Mouse (Mus musculus): ENCODE data around the gene Clca2. TPM values are rescaled to one million over a fixed set of nuclear protein-coding genes. Genes with fewer than 3 reads are reported as not detected.
A peak's percentile ranks its signal among the peaks of the same experiment; 100 is the strongest.
"Not testable (repeated sequence)": the region's sequence is repeated elsewhere in the genome, so short reads cannot be mapped to it uniquely, and the experiment has no call there.

Gene Clca2
- polyA plus RNA-seq, 1 experiment from 2014 or later, result 0.11 TPM

DNA sequence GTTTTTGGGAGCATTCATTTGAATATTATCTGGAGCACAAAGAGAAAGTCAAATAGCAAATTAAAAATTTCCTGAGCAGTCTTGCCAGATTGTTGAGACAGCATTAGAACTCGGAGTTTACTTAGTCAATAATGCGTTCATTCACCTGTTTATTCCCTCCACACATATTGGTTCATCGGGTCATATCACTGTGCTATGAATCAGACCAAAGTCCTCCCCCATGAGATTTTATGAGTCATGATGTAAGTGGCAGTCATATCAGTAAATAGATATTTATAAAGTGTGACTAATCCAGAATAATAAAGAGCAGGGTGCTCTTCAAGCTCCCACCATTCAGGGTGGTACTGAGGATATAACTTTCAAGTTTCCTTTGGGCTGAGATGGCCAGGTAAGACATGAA, 26.9 kb downstream of the Clca2 start:
- Histone ChIP-seq H3K4me1 (no peaks in the 10 kb centered on the region), H3K27me3 (ENCODE audit: low read depth, poor library complexity, severe bottlenecking) (no peaks in the 10 kb centered on the region), H3K36me3 (no peaks in the 10 kb centered on the region), H3K4me3 (no peak overlapping the region), H3K9me3 (replicated peaks) (no peaks in the 10 kb centered on the region), H3K27ac (replicated peaks) (no peak overlapping the region)
- no peak for DNase-seq (ENCODE audit: low spot score)
- 92% methylated on average over 3 of the region's 3 CpGs for WGBS

DNA sequence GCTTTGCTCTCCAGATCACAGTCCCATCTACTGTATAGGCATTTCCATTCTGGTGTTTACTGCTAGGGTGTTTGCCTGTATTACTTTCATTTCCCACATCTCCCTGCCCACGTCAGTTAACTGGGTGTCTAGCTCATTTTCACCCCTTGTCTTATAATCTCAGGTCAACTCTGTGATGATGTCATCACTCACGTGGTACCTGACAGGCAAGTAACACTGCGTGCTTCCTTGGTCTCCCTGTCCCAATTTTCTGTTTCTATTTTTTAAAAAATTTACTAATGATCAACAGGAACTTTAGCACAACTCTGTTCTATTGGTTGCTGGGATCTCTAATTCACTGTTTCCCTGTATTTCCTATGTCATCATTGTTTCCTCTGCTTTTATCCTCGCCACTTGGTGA, 30.3 kb downstream of the Clca2 start:
- H3K36me3 ChIP-seq, result no peaks in the 10 kb centered on the region
- no peaks in the 10 kb centered on the region for H3K9me3 ChIP-seq (replicated peaks)
- no peak for DNase-seq (ENCODE audit: low spot score)
- 81% methylated on average over 4 of the region's 4 CpGs for WGBS
- no peaks in the 10 kb centered on the region for H3K4me1 ChIP-seq
- no peak overlapping the region for H3K4me3 ChIP-seq
- no peaks in the 10 kb centered on the region for H3K27me3 ChIP-seq (ENCODE audit: low read depth, poor library complexity, severe bottlenecking)
- no peak overlapping the region for H3K27ac ChIP-seq (replicated peaks)

DNA sequence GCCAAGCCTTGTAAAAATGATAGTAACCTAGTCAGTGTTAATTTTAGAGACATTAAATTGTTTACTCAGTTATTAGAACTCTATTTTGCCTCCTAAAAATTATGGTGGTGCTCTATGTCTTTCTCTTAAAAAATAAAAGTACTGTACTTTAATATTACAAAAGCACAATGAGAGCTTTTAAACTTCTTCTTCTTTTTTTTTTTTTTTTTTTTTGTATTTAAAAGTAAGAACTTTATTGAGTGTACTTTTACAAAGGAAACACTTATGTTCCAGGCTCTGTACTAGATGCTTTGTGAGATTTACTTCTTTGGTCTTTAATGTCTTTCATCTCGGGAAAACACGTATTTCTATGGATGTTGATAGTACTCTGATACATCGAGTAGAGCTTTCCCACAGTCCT, 44.1 kb downstream of the Clca2 start:
- not testable (repeated sequence) for H3K36me3 ChIP-seq; H3K27ac ChIP-seq (replicated peaks); H3K9me3 ChIP-seq (replicated peaks); DNase-seq (ENCODE audit: low spot score); H3K4me3 ChIP-seq; H3K4me1 ChIP-seq; H3K27me3 ChIP-seq (ENCODE audit: low read depth, poor library complexity, severe bottlenecking)
- WGBS, result 93% methylated on average over 3 of the region's 3 CpGs

DNA sequence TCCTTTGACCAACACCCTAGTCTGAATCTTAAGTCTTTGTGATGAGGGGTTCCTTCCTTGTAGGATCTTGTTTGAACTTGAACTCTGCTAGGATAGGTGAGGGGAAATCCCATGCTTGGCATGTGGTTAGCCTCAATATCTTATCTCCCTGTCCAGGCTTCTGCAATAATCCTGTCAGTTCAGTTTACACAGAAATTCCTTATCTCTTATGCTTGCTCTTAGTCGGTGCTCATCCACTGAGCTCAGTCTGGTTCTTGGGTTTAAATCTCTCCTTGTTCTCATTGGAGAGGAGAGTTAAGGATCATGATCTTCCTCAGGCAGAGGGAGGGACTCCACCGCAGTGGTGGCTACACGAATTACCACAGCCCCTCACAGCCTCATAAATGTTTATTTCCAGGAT, 49.4 kb downstream of the Clca2 start:
- 83% methylated on average over 3 of the region's 3 CpGs for WGBS
- Histone ChIP-seq H3K27ac (replicated peaks) (no peak overlapping the region), H3K36me3 (no peaks in the 10 kb centered on the region), H3K9me3 (replicated peaks) (no peaks in the 10 kb centered on the region), H3K4me3 (no peak overlapping the region), H3K27me3 (ENCODE audit: low read depth, poor library complexity, severe bottlenecking) (no peaks in the 10 kb centered on the region), H3K4me1 (no peaks in the 10 kb centered on the region)
- no peak for DNase-seq (ENCODE audit: low spot score)

DNA sequence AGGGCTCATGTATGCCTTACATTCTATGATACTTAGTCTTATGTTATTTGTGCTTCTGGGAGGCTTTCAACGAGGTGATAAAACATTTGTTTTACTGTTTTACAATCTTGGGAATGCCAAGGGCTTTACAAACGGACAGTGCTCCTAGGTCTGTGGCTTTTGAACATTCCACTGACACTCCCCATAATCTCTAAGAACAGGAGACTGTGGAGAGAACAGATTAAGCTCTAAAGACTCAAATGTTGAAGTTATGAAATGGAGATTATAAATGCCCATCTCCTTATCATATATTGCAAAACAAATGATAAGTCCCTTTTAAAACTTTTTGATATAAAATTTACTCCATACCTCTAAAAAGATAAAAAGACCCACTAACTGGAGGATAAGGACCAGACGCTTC, 60.4 kb downstream of the Clca2 start:
- no peak for DNase-seq (ENCODE audit: low spot score)
- Histone ChIP-seq H3K27ac (replicated peaks) (no peak overlapping the region), H3K36me3 (no peaks in the 10 kb centered on the region), H3K4me3 (no peak overlapping the region), H3K27me3 (ENCODE audit: low read depth, poor library complexity, severe bottlenecking) (no peaks in the 10 kb centered on the region), H3K4me1 (no peaks in the 10 kb centered on the region), H3K9me3 (replicated peaks) (no peaks in the 10 kb centered on the region)
- 84% methylated on average over 3 of the region's 3 CpGs for WGBS

DNA sequence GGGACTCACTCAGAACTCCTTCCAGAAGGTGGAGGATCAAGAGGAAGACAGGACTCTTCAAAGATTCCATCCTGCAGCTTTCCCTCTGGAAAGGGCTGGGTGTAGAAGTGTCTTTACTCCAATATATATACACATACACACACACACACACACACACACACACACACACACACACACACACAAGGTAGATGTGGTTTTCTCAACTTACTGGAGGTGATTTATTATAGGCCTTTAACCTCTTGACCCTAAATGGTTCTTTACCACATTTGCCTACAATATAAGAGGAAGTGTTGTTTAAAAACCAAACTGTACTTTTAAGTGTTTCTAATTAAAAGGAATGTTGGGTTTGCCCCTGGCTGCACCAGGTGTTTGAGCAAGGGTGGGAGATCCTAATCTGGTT, 66.6 kb downstream of the Clca2 start, which contains the start of gene Clca1:
Gene Clca1, minus strand, starts transcription at position 101 of the 400 bp plus-strand sequence.
- Histone ChIP-seq H3K4me1 (no peaks in the 10 kb centered on the region), H3K27ac (replicated peaks) (no peak within 1 kb of the TSS), H3K9me3 (replicated peaks) (no peaks in the 10 kb centered on the region), H3K27me3 (ENCODE audit: low read depth, poor library complexity, severe bottlenecking) (no peaks in the 10 kb centered on the region), H3K4me3 (no peak within 1 kb of the TSS), H3K36me3 (no peaks in the 10 kb centered on the region)
- DNase-seq (ENCODE audit: low spot score), result no peak

DNA sequence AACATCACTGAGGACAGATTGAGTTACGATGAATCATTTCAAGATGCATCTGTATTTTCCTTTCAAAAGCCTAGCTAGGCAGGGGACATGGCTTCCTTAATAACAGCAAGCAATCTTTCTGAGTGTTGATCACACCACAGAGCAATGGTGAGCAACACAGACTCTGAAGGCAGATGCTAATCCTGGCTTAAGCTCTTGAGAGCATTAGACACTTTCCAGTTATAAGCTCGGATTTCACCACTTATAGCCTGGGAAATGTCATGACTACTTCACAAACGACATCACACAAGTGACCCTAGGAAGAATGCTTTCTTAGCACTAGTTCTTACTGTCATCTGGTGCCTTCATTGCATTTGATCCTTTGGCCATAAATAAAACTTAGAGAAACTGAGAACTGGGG, 71.2 kb downstream of the Clca2 start:
- WGBS, result 65% methylated on average over 3 of the region's 3 CpGs
- no peaks in the 10 kb centered on the region for H3K27me3 ChIP-seq (ENCODE audit: low read depth, poor library complexity, severe bottlenecking)

DNA sequence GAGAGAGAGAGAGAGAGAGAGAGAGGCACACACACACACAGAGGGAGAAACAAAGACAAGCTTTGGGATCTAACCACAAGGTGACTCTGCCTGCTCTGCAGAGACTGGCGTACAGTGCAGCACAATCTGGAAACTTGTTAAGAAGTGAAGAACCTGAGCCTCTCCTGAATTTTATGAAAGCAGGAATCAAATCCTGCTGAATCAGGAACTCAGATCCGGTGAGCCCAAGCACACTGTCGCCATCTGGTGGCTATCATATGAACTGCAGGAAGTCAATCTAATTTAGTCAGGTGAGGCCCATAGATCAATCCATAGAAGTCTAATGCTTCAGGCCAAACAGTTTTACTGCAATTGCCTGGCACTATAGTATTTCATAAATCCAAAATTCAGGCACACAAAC, 72.5 kb downstream of the Clca2 start:
- no peak overlapping the region for H3K27ac ChIP-seq (replicated peaks)
- no peaks in the 10 kb centered on the region for H3K36me3 ChIP-seq
- H3K4me3 ChIP-seq, result no peak overlapping the region
- no peaks in the 10 kb centered on the region for H3K4me1 ChIP-seq
- WGBS, result 30% methylated on average over 3 of the region's 3 CpGs
- H3K9me3 ChIP-seq (replicated peaks), result no peaks in the 10 kb centered on the region
- H3K27me3 ChIP-seq (ENCODE audit: low read depth, poor library complexity, severe bottlenecking), result no peaks in the 10 kb centered on the region
- peak; percentile 32 for DNase-seq (ENCODE audit: low spot score)

More for the DNA sequence above, 71.2 kb downstream of the Clca2 start:
- H3K36me3 ChIP-seq, result no peaks in the 10 kb centered on the region
- H3K27ac ChIP-seq (replicated peaks), result no peak overlapping the region
- H3K4me1 ChIP-seq, result no peaks in the 10 kb centered on the region
- no peak overlapping the region for H3K4me3 ChIP-seq
- no peak for DNase-seq (ENCODE audit: low spot score)
- no peaks in the 10 kb centered on the region for H3K9me3 ChIP-seq (replicated peaks)

Other genes with a start within 250 kb of the Clca2 start
- not detected in 2 replicates for gene Clca4b, start 166.9 kb downstream of the Clca2 start, polyA plus RNA-seq (2016; fragmentation: Nextera tagmentation; extraction: Ambion mirVana)
- not detected in 2 replicates for gene Clca4a, start 124.4 kb downstream of the Clca2 start, polyA plus RNA-seq (2016; fragmentation: Nextera tagmentation; extraction: Ambion mirVana)
- gene Clca1, start 66.7 kb downstream of the Clca2 start, polyA plus RNA-seq (2016; fragmentation: Nextera tagmentation; extraction: Ambion mirVana), result not detected in 2 replicates
- gene Odf2l, start 19.1 kb upstream of the Clca2 start, polyA plus RNA-seq (2016; fragmentation: Nextera tagmentation; extraction: Ambion mirVana), result 21.6 and 23.4 TPM in 2 replicates
- 0.75 and 0.98 TPM in 2 replicates for gene Col24a1, start 193.0 kb upstream of the Clca2 start, polyA plus RNA-seq (2016; fragmentation: Nextera tagmentation; extraction: Ambion mirVana)

Data from midbrain, embryonic 10.5 days (tissue).